In genomic region chr3:41042195-41042938, GRCm38 (mm10) we compare ENCODE assay signal across 9 mouse cellular contexts. TPM values are rescaled to one million over a fixed set of nuclear protein-coding genes. Genes with fewer than 3 reads are reported as not detected.
DNase-seq lines count a peak whose midpoint lies in the region; ATAC-seq and TF ChIP-seq lines count a peak whose summit lies in the region.
"Had no signal": no experiment of that assay in that cellular context is flagged by ENCODE, and none has a peak within 500 bp of the region (broad histone marks: within the 10 kb centered on the region; RNA-seq: fewer than 3 reads in every experiment).

No protein-coding gene starts in this region.

- DNase-seq in left cerebral cortex, adult 2 months (ENCODE audit: extremely low spot score in 1 of 2, low spot score in 2 of 2): no peak
- DNase-seq in left cerebral cortex, adult 18-20 months (ENCODE audit: low spot score in 2 of 2): no peak
- DNase-seq in adipocyte (ENCODE audit: low spot score): peak; percentile 79
- DNase-seq in kidney, postnatal 4 days: peak; percentile 65
- DNase-seq in natural killer cell, adult 2 months (ENCODE audit: low spot score in 2 of 2): peak; percentile 2 to 13
- no peak for DNase-seq in gastrocnemius, postnatal 36 days

- TF ChIP-seq CTCF in left cerebral cortex, adult 2 months (IDR thresholded peaks at IDR 0.05): peak; percentile 49
- peak; percentile 38 for TF ChIP-seq CTCF in E14TG2a.4 (conservative IDR thresholded peaks at IDR 0.05; ENCODE audit: low read length)

- WGBS in forebrain, embryonic 13.5 days: 85% methylated on average over 4 of the region's 4 CpGs

- peak; percentile 80 for ATAC-seq in forebrain, embryonic 13.5 days

- H3K9ac ChIP-seq in forebrain, embryonic 13.5 days: no peak overlapping the region

- no peaks in the 10 kb centered on the region for H3K9me3 ChIP-seq in E14TG2a.4 (ENCODE audit: low read length)
- no peaks in the 10 kb centered on the region for H3K9me3 ChIP-seq in forebrain, embryonic 13.5 days (replicated peaks)
- H3K9me3 ChIP-seq: megakaryocyte, embryonic 14.5 days had no signal

- H3K27me3 ChIP-seq in E14TG2a.4 (ENCODE audit: insufficient read depth, low read length): no peaks in the 10 kb centered on the region
- no peaks in the 10 kb centered on the region for H3K27me3 ChIP-seq in forebrain, embryonic 13.5 days
- H3K27me3 ChIP-seq: megakaryocyte, embryonic 14.5 days had no signal

- no peak overlapping the region for H3K4me3 ChIP-seq in left cerebral cortex, adult 2 months
- no peak overlapping the region for H3K4me3 ChIP-seq in E14TG2a.4 (replicated peaks; ENCODE audit: low read length)
- H3K4me3 ChIP-seq in forebrain, embryonic 13.5 days: no peak overlapping the region
- H3K4me3 ChIP-seq: megakaryocyte, embryonic 14.5 days had no signal

- H3K36me3 ChIP-seq in E14TG2a.4 (ENCODE audit: insufficient read depth, low read length): no peaks in the 10 kb centered on the region
- H3K36me3 ChIP-seq in forebrain, embryonic 13.5 days (ENCODE audit: poor library complexity, severe bottlenecking): no peaks in the 10 kb centered on the region

- no peak overlapping the region for H3K4me2 ChIP-seq in forebrain, embryonic 13.5 days

- intact Hi-C loops in left cerebral cortex, adult 2 months (cut with DNase I): loop anchor here (5.0 kb wide), 2 partner anchors 140 to 555 kb away; no protein-coding TSS in a partner anchor
- intact Hi-C loops in gastrocnemius, postnatal 36 days (cut with DNase I): no loop called here

- H3K27ac ChIP-seq in left cerebral cortex, adult 2 months: no peak overlapping the region
- no peak overlapping the region for H3K27ac ChIP-seq in forebrain, embryonic 13.5 days

- peaks cover 9% of the 10 kb centered on the region for H3K4me1 ChIP-seq in E14TG2a.4 (replicated peaks; ENCODE audit: low read depth, low read length)
- H3K4me1 ChIP-seq in forebrain, embryonic 13.5 days: no peaks in the 10 kb centered on the region

RNA-seq across cellular contexts. Expression of gene Pgrmc2, which starts 40.5 kb away (rescaled TPM):
- 10 to 100 TPM; 58.1 to 58.5 TPM for total RNA-seq in left cerebral cortex, adult 2 months (2021)
- total RNA-seq in left cerebral cortex, adult 18-20 months (2021): 10 to 100 TPM; 62.9 to 64.4 TPM
- 26.0 and 27.0 TPM in 2 replicates for polyA plus RNA-seq in forebrain, embryonic 13.5 days (2015; fragmentation: Nextera tagmentation; extraction: Ambion mirVana)
- 10 to 100 TPM; 15.2 to 17.7 TPM for total RNA-seq in gastrocnemius, postnatal 36 days (2021)

Comparison
In these comparisons a context has a peak if more than half of its experiments do, and no peak if none do; other contexts are left out.
1. DNase-seq: peak in adipocyte (single experiment), kidney, postnatal 4 days (2 of 2) and natural killer cell, adult 2 months (2 of 2); none in left cerebral cortex, adult 2 months (0 of 2), left cerebral cortex, adult 18-20 months (0 of 2) and gastrocnemius, postnatal 36 days (0 of 2).